Mouse (Mus musculus) cerebellum, adult 2 months (tissue): ENCODE measurements at regions not wholly inside any gene's neighbourhood (a gene's known extent, or its start where the extent isn't known, plus 50 kb on each side); places are given as distances from the start of the nearest gene placed in this dataset.

Experiments used
- CTCF ChIP-seq: fragments of 200-500 bp; IDR thresholded peaks from 2 replicates; pipeline ENCODE4 v1.5.1; 2011; ENCODE audit warnings: low read depth, mild to moderate bottlenecking, control low read depth, low read length, moderate library complexity, borderline replicate concordance; ENCODE audit not compliant: insufficient read depth
- POLR2A ChIP-seq: fragments of 200-500 bp; IDR thresholded peaks from 2 replicates; pipeline ENCODE4 v1.6.1; 2011; ENCODE audit warnings: low read length, control low read depth, borderline replicate concordance; ENCODE audit not compliant: insufficient read depth

- no peak for TF ChIP-seq CTCF
- TF ChIP-seq POLR2A, result no peak
Measured at GRCm38 (mm10) chr4:153302855-153303254, 179.8 kb downstream of the Ajap1 start.
